Mouse (Mus musculus) neural tube, embryonic 14.5 days (tissue): ENCODE data around the gene Iars. TPM values are rescaled to one million over a fixed set of nuclear protein-coding genes. Genes with fewer than 3 reads are reported as not detected.

Experiments used
- ATAC-seq: fragments of 200-750 bp; cut with Nextera tagmentation; 2 replicates; pipeline ENCODE4 v1.8.0; 2017; ENCODE audit warnings: low read depth, mild to moderate bottlenecking, moderate TSS enrichment, moderate library complexity
- H3K27ac ChIP-seq: fragments of 300-500 bp; sonication (generic); 2 replicates; pipeline ENCODE4 v1.5.1; 2014; ENCODE audit warnings: low read depth, mild to moderate bottlenecking, control low read depth, low read length, moderate library complexity, mixed read lengths
- H3K27me3 ChIP-seq: fragments of 300-500 bp; sonication (generic); 2 replicates; pipeline ENCODE4 v1.6.1; 2014; ENCODE audit warnings: low read length; ENCODE audit not compliant: control insufficient read depth, insufficient read depth
- H3K36me3 ChIP-seq: fragments of 300-500 bp; sonication (generic); 2 replicates; pipeline ENCODE4 v1.6.1; 2014; ENCODE audit warnings: low read length, mixed read lengths; ENCODE audit not compliant: control insufficient read depth, insufficient read depth
- H3K4me1 ChIP-seq: fragments of 300-500 bp; sonication (generic); 2 replicates; pipeline ENCODE4 v1.6.1; 2014; ENCODE audit warnings: low read length; ENCODE audit not compliant: control insufficient read depth, insufficient read depth
- H3K4me2 ChIP-seq: fragments of 300-500 bp; sonication (generic); 2 replicates; pipeline ENCODE4 v1.6.1; 2014; ENCODE audit warnings: mild to moderate bottlenecking, low read depth, low read length, control low read depth
- H3K4me3 ChIP-seq: fragments of 300-500 bp; sonication (generic); 2 replicates; pipeline ENCODE4 v1.5.1; 2014; ENCODE audit warnings: low read depth, low read length, control low read depth, mixed read lengths
- H3K9ac ChIP-seq: fragments of 300-500 bp; sonication (generic); replicated peaks from 2 replicates; pipeline ENCODE4 v1.6.1; 2014; ENCODE audit warnings: low read depth, mild to moderate bottlenecking, control low read depth, low read length, mixed read lengths
- H3K9me3 ChIP-seq: fragments of 300-500 bp; sonication (generic); 2 replicates; pipeline ENCODE4 v1.6.1; 2016; ENCODE audit warnings: low read length; ENCODE audit not compliant: control insufficient read depth
- WGBS: fragments of 180-500 bp; shearing (Covaris S2); extraction: QIAGEN DNeasy Blood & Tissue Kit; methylation state at CpG from one replicate; pipeline ENCODE4 v1.1.7; 2014; 5-methylcytosine and 5-hydroxymethylcytosine counted together
- polyA plus RNA-seq: library from polyadenylated mRNA; unstranded; fragments of >200 nt; fragmentation: Nextera tagmentation; extraction: Ambion mirVana; gene quantifications from 2 replicates; pipeline ENCODE4 v1.2.1, GENCODE M21; 2014

The Iars gene
- polyA plus RNA-seq, 1 experiment from 2014 or later, result 59.3 TPM

GRCm38 (mm10) chr13:49652481-49653179, 29.3 kb upstream of the Iars start, which contains the start of the genes Cenpp and Nol8:
Gene Cenpp (minus strand): TSS chr13:49652785.
Gene Nol8 (plus strand): TSS chr13:49653078.
- peak; percentile 100 for ATAC-seq
- H3K4me1 ChIP-seq, result peaks cover 12% of the 10 kb centered on the region; the same call in 1 of the 2 replicates
- H3K36me3 ChIP-seq, result peaks cover 3% of the 10 kb centered on the region; the same call in 1 of the 2 replicates
- H3K4me3 ChIP-seq, result peak within 1 kb of the TSS; percentile 72
- H3K9ac ChIP-seq, result peak within 1 kb of the TSS; percentile 57
- H3K4me2 ChIP-seq, result peak within 1 kb of the TSS; percentile 91
- no peaks in the 10 kb centered on the region for H3K9me3 ChIP-seq
- WGBS, result under 1% methylated on average over 68 of the region's 68 CpGs
- 0 out of 2 replicates have a peak within 1 kb of the TSS, but pooled peaks have one; percentile 28 for H3K27ac ChIP-seq
- H3K27me3 ChIP-seq, result no peaks in the 10 kb centered on the region

- H3K9ac ChIP-seq, result peak overlapping the region; percentile 51
- ATAC-seq, result peak; percentile 90
- H3K4me3 ChIP-seq, result peak overlapping the region; percentile 72
- H3K4me2 ChIP-seq, result peak overlapping the region; percentile 78
- H3K4me1 ChIP-seq, result peaks cover 12% of the 10 kb centered on the region; the same call in 1 of the 2 replicates
- 0 out of 2 replicates have a peak overlapping the region, but pooled peaks have one; percentile 16 for H3K27ac ChIP-seq
- H3K27me3 ChIP-seq, result no peaks in the 10 kb centered on the region
- no peaks in the 10 kb centered on the region for H3K9me3 ChIP-seq
- WGBS, result under 1% methylated on average over 16 of the region's 16 CpGs
- peaks cover 3% of the 10 kb centered on the region; the same call in 1 of the 2 replicates for H3K36me3 ChIP-seq
Observed at GRCm38 (mm10) chr13:49653180-49653541, 28.7 kb upstream of the Iars start.

- Histone ChIP-seq H3K4me3 (no peak overlapping the region), H3K4me1 (peaks cover 8% of the 10 kb centered on the region), H3K27ac (no peak overlapping the region), H3K9ac (no peak overlapping the region), H3K27me3 (no peaks in the 10 kb centered on the region), H3K9me3 (no peaks in the 10 kb centered on the region), H3K36me3 (peaks cover 30% of the 10 kb centered on the region), H3K4me2 (no peak overlapping the region)
- no peak for ATAC-seq
- WGBS, result 90% methylated on average over 2 of the region's 2 CpGs
Observed at GRCm38 (mm10) chr13:49677793-49678192, 4.1 kb upstream of the Iars start.

- H3K36me3 ChIP-seq, result 0 out of 2 replicates have a peak, but pooled peaks cover 7% of the 10 kb centered on the region
- H3K9me3 ChIP-seq, result no peaks in the 10 kb centered on the region
- WGBS, result 1% methylated on average over 20 of the region's 20 CpGs
- no peak; the same call in 1 of the 2 replicates for ATAC-seq
- H3K4me3 ChIP-seq, result peak overlapping the region; percentile 64
- peak overlapping the region; percentile 63 for H3K9ac ChIP-seq
- no peaks in the 10 kb centered on the region for H3K27me3 ChIP-seq
- H3K27ac ChIP-seq, result peak overlapping the region; percentile 29; the same call in 1 of the 2 replicates
- H3K4me1 ChIP-seq, result peaks cover 20% of the 10 kb centered on the region
- H3K4me2 ChIP-seq, result peak overlapping the region; percentile 95
Observed at GRCm38 (mm10) chr13:49682233-49682846, 440 bp downstream of the Iars start.

- no peak overlapping the region for H3K4me3 ChIP-seq
- H3K9ac ChIP-seq, result no peak overlapping the region
- no peak for ATAC-seq
- no peaks in the 10 kb centered on the region for H3K27me3 ChIP-seq
- peaks cover 14% of the 10 kb centered on the region; the same call in 1 of the 2 replicates for H3K36me3 ChIP-seq
- no peak overlapping the region for H3K27ac ChIP-seq
- WGBS, result 15% methylated on average over 4 of the region's 4 CpGs
- peaks cover 20% of the 10 kb centered on the region for H3K4me1 ChIP-seq
- no peak overlapping the region for H3K4me2 ChIP-seq
- no peaks in the 10 kb centered on the region for H3K9me3 ChIP-seq
Observed at GRCm38 (mm10) chr13:49684266-49684665, 2.4 kb downstream of the Iars start.

- Histone ChIP-seq H3K9ac (no peak overlapping the region), H3K4me1 (no peaks in the 10 kb centered on the region), H3K36me3 (peaks cover 49% of the 10 kb centered on the region), H3K27me3 (no peaks in the 10 kb centered on the region), H3K4me3 (no peak overlapping the region), H3K4me2 (no peak overlapping the region), H3K27ac (no peak overlapping the region), H3K9me3 (no peaks in the 10 kb centered on the region)
- 97% methylated on average over 5 of the region's 5 CpGs for WGBS
- no peak for ATAC-seq
Observed at GRCm38 (mm10) chr13:49691056-49691455, 9.2 kb downstream of the Iars start.

GRCm38 (mm10) chr13:49703216-49703779, 21.4 kb downstream of the Iars start:
- no peak overlapping the region for H3K27ac ChIP-seq
- H3K27me3 ChIP-seq, result no peaks in the 10 kb centered on the region
- H3K4me2 ChIP-seq, result no peak overlapping the region
- no peak overlapping the region for H3K4me3 ChIP-seq
- H3K4me1 ChIP-seq, result peaks cover 5% of the 10 kb centered on the region; the same call in 1 of the 2 replicates
- H3K9me3 ChIP-seq, result no peaks in the 10 kb centered on the region
- no peak overlapping the region for H3K9ac ChIP-seq
- peak; percentile 24; the same call in 1 of the 2 replicates for ATAC-seq
- WGBS, result 88% methylated on average over 11 of the region's 11 CpGs
- H3K36me3 ChIP-seq, result peaks cover 50% of the 10 kb centered on the region

GRCm38 (mm10) chr13:49706032-49706690, 24.3 kb downstream of the Iars start:
- Histone ChIP-seq H3K4me3 (no peak overlapping the region), H3K9me3 (no peaks in the 10 kb centered on the region), H3K4me1 (peaks cover 5% of the 10 kb centered on the region; the same call in 1 of the 2 replicates), H3K27me3 (no peaks in the 10 kb centered on the region), H3K36me3 (peaks cover 67% of the 10 kb centered on the region), H3K27ac (0 out of 2 replicates have a peak overlapping the region, but pooled peaks have one; percentile 18), H3K9ac (no peak overlapping the region), H3K4me2 (no peak overlapping the region)
- 42% methylated on average over 3 of the region's 3 CpGs for WGBS
- ATAC-seq, result peak; percentile 80
